In genomic region chrX:12129230-12129629, GRCm38 (mm10) we compare ENCODE assay signal across 8 mouse cellular contexts. TPM values are rescaled to one million over a fixed set of nuclear protein-coding genes. Genes with fewer than 3 reads are reported as not detected.
DNase-seq lines count a peak whose midpoint lies in the region; ATAC-seq and TF ChIP-seq lines count a peak whose summit lies in the region.

No protein-coding gene starts in this region.

- no peak overlapping the region for H3K9ac ChIP-seq in hindbrain, embryonic 14.5 days
- H3K9ac ChIP-seq in limb, embryonic 15.5 days = no peak overlapping the region
- no peak overlapping the region for H3K9ac ChIP-seq in midbrain, postnatal 0 days (replicated peaks; ENCODE audit: low read length, poor library complexity, severe bottlenecking)

- no peak for TF ChIP-seq CTCF in midbrain, postnatal 0 days (IDR thresholded peaks at IDR 0.05)

- peak; percentile 42 for DNase-seq in layer of hippocampus, adult 9-11 months
- DNase-seq in layer of hippocampus, adult 9-10 months (ENCODE audit: low spot score) = no peak
- peak; percentile 41 to 50 for DNase-seq in adrenal gland, adult 18-20 months (ENCODE audit: low spot score in 2 of 2)
- DNase-seq in gastrocnemius, adult 18-20 months (ENCODE audit: low spot score) = peak; percentile 66
- no peak for DNase-seq in hindbrain, embryonic 14.5 days (ENCODE audit: low spot score)
- peak; percentile 62 for DNase-seq in midbrain, postnatal 0 days (ENCODE audit: low spot score)

- WGBS in hindbrain, embryonic 14.5 days = 6% methylated on average over 22 of the region's 24 CpGs
- 14% methylated on average over 24 of the region's 24 CpGs for WGBS in limb, embryonic 15.5 days
- WGBS in midbrain, postnatal 0 days = 15% methylated on average over 24 of the region's 24 CpGs

- peak; percentile 34; the same call in 1 of the 2 replicates for ATAC-seq in hindbrain, embryonic 14.5 days (ENCODE audit: low FRiP score)
- no peak for ATAC-seq in limb, embryonic 15.5 days (ENCODE audit: insufficient number of reproducible peaks, low FRiP score, low TSS enrichment, low read depth)
- ATAC-seq in midbrain, postnatal 0 days (ENCODE audit: low FRiP score) = no peak
- no peak for ATAC-seq in monocyte, adult 5-6 weeks (replicated peaks; ENCODE audit: insufficient number of reproducible peaks, low FRiP score, low TSS enrichment, poor library complexity, severe bottlenecking)

- no peaks in the 10 kb centered on the region for H3K36me3 ChIP-seq in hindbrain, embryonic 14.5 days (replicated peaks; ENCODE audit: control insufficient read depth, insufficient read depth)
- H3K36me3 ChIP-seq in limb, embryonic 15.5 days = no peaks in the 10 kb centered on the region
- no peaks in the 10 kb centered on the region for H3K36me3 ChIP-seq in midbrain, postnatal 0 days (ENCODE audit: insufficient read depth, low read length)

- no peak overlapping the region for H3K27ac ChIP-seq in hindbrain, embryonic 14.5 days
- peak overlapping the region; percentile 85; the same call in 1 of the 2 replicates for H3K27ac ChIP-seq in limb, embryonic 15.5 days
- H3K27ac ChIP-seq in midbrain, postnatal 0 days (ENCODE audit: low read depth, low read length) = no peak overlapping the region

- no peaks in the 10 kb centered on the region for H3K9me3 ChIP-seq in hindbrain, embryonic 14.5 days (ENCODE audit: control insufficient read depth, low read length)
- H3K9me3 ChIP-seq in limb, embryonic 15.5 days = no peaks in the 10 kb centered on the region
- no peaks in the 10 kb centered on the region for H3K9me3 ChIP-seq in midbrain, postnatal 0 days (ENCODE audit: low read length)

- H3K4me2 ChIP-seq in hindbrain, embryonic 14.5 days (replicated peaks) = peak overlapping the region; percentile 61
- H3K4me2 ChIP-seq in limb, embryonic 15.5 days = peak overlapping the region; percentile 57
- peak overlapping the region; percentile 75 for H3K4me2 ChIP-seq in midbrain, postnatal 0 days (ENCODE audit: low read depth, low read length, poor library complexity, severe bottlenecking)

- H3K4me1 ChIP-seq in hindbrain, embryonic 14.5 days (replicated peaks; ENCODE audit: control insufficient read depth, insufficient read depth, low read length) = peaks cover 33% of the 10 kb centered on the region
- H3K4me1 ChIP-seq in limb, embryonic 15.5 days = peaks cover 42% of the 10 kb centered on the region
- H3K4me1 ChIP-seq in midbrain, postnatal 0 days (ENCODE audit: insufficient read depth, low read length) = no peaks in the 10 kb centered on the region

- H3K4me3 ChIP-seq in hindbrain, embryonic 14.5 days (replicated peaks; ENCODE audit: low read length) = no peak overlapping the region
- H3K4me3 ChIP-seq in limb, embryonic 15.5 days = peak overlapping the region; percentile 56; the same call in 1 of the 2 replicates
- H3K4me3 ChIP-seq in midbrain, postnatal 0 days (ENCODE audit: low read depth, low read length) = peak overlapping the region; percentile 58; the same call in 1 of the 2 replicates

- H3K27me3 ChIP-seq in hindbrain, embryonic 14.5 days (ENCODE audit: control insufficient read depth, insufficient read depth, low read length) = peaks cover 95% of the 10 kb centered on the region
- H3K27me3 ChIP-seq in limb, embryonic 15.5 days = peaks cover 76% of the 10 kb centered on the region
- H3K27me3 ChIP-seq in midbrain, postnatal 0 days (ENCODE audit: insufficient read depth, low read length) = peaks cover 21% of the 10 kb centered on the region; the same call in 1 of the 2 replicates

RNA-seq across cellular contexts. Expression of gene Bcor, which starts 30.9 kb away (rescaled TPM):
- total RNA-seq in adrenal gland, adult 18-20 months (2021) = 10 to 100 TPM; 12.7 to 16.5 TPM
- 10 to 100 TPM; 13.4 to 18.4 TPM for total RNA-seq in gastrocnemius, adult 18-20 months (2021)
- 16.1 and 17.5 TPM in 2 replicates for polyA plus RNA-seq in hindbrain, embryonic 14.5 days (2014; fragmentation: Nextera tagmentation; extraction: Ambion mirVana)
- polyA plus RNA-seq in limb, embryonic 15.5 days (2015; fragmentation: Nextera tagmentation; extraction: Ambion mirVana) = 12.5 and 12.8 TPM in 2 replicates
- total RNA-seq in midbrain, postnatal 0 days (2014; rRNA removed) = 28.6 and 45.5 TPM in 2 replicates
- 11.7 and 12.9 TPM in 2 replicates for polyA plus RNA-seq in midbrain, postnatal 0 days (2015; fragmentation: Nextera tagmentation; extraction: Ambion mirVana)
- 26.0 to 43.7 TPM (median 27.1 TPM) in 3 replicates for total RNA-seq in monocyte, adult 5-6 weeks (2017)

Comparison
In these comparisons a context has a peak if more than half of its experiments do, and no peak if none do; other contexts are left out.
1. DNase-seq: peak in layer of hippocampus, adult 9-11 months (single experiment), adrenal gland, adult 18-20 months (2 of 2), gastrocnemius, adult 18-20 months (single experiment) and midbrain, postnatal 0 days (single experiment); none in layer of hippocampus, adult 9-10 months (single experiment) and hindbrain, embryonic 14.5 days (single experiment).
2. Peak in every context shown above with its lines, with median percentiles within 50 percentile points of each other: H3K4me2 ChIP-seq.